Mouse (Mus musculus): ENCODE measurements around the gene 4933402J07Rik.

The 4933402J07Rik gene

GRCm38 (mm10) chr8:87563553-87563952 is at the start of gene 4933402J07Rik:
4933402J07Rik (plus strand) TSS chr8:87563853.
- DNase-seq (ENCODE audit: low read depth, low spot score), result no peak

GRCm38 (mm10) chr8:87517132-87517531 is 46.5 kb upstream of the 4933402J07Rik start:
- DNase-seq (ENCODE audit: low read depth, low spot score), result no peak

GRCm38 (mm10) chr8:87525006-87525405 is 38.6 kb upstream of the 4933402J07Rik start:
- no peak for DNase-seq (ENCODE audit: low read depth, low spot score)

GRCm38 (mm10) chr8:87531176-87531575 is 32.5 kb upstream of the 4933402J07Rik start:
- DNase-seq (ENCODE audit: low read depth, low spot score), result no peak

GRCm38 (mm10) chr8:87533476-87533875 is 30.2 kb upstream of the 4933402J07Rik start:
- no peak for DNase-seq (ENCODE audit: low read depth, low spot score)

- no peak for DNase-seq (ENCODE audit: low read depth, low spot score)
Measured at GRCm38 (mm10) chr8:87534846-87535245, 28.8 kb upstream of the 4933402J07Rik start.

- peak; percentile 7 for DNase-seq (ENCODE audit: low read depth, low spot score)
Measured at GRCm38 (mm10) chr8:87536615-87537329, 26.9 kb upstream of the 4933402J07Rik start.

GRCm38 (mm10) chr8:87539829-87540394 is 23.7 kb upstream of the 4933402J07Rik start:
- no peak for DNase-seq (ENCODE audit: low read depth, low spot score)

- DNase-seq (ENCODE audit: low read depth, low spot score), result no peak
Measured at GRCm38 (mm10) chr8:87549881-87550280, 13.8 kb upstream of the 4933402J07Rik start.

- no peak for DNase-seq (ENCODE audit: low read depth, low spot score)
Measured at GRCm38 (mm10) chr8:87552801-87553200, 10.9 kb upstream of the 4933402J07Rik start.

GRCm38 (mm10) chr8:87560801-87561200 is 2.9 kb upstream of the 4933402J07Rik start:
- no peak for DNase-seq (ENCODE audit: low read depth, low spot score)

GRCm38 (mm10) chr8:87569203-87569602 is 5.5 kb downstream of the 4933402J07Rik start:
- no peak for DNase-seq (ENCODE audit: low read depth, low spot score)

- DNase-seq (ENCODE audit: low read depth, low spot score), result no peak
Measured at GRCm38 (mm10) chr8:87569706-87570563, 6.3 kb downstream of the 4933402J07Rik start.

GRCm38 (mm10) chr8:87570564-87570855 is 6.9 kb downstream of the 4933402J07Rik start:
- DNase-seq (ENCODE audit: low read depth, low spot score), result no peak

GRCm38 (mm10) chr8:87570880-87571279 is 7.2 kb downstream of the 4933402J07Rik start:
- DNase-seq (ENCODE audit: low read depth, low spot score), result no peak

GRCm38 (mm10) chr8:87594272-87594671 is 30.6 kb downstream of the 4933402J07Rik start:
- peak; percentile 15 for DNase-seq (ENCODE audit: low read depth, low spot score)

GRCm38 (mm10) chr8:87602731-87603130 is 39.1 kb downstream of the 4933402J07Rik start:
- no peak for DNase-seq (ENCODE audit: low read depth, low spot score)

GRCm38 (mm10) chr8:87609110-87609509 is 45.5 kb downstream of the 4933402J07Rik start:
- no peak for DNase-seq (ENCODE audit: low read depth, low spot score)

- no peak for DNase-seq (ENCODE audit: low read depth, low spot score)
Measured at GRCm38 (mm10) chr8:87609651-87610192, 46.1 kb downstream of the 4933402J07Rik start.

GRCm38 (mm10) chr8:87613701-87614100 is 50.0 kb downstream of the 4933402J07Rik start:
- no peak for DNase-seq (ENCODE audit: low read depth, low spot score)

- DNase-seq (ENCODE audit: low read depth, low spot score), result no peak
Measured at GRCm38 (mm10) chr8:87619118-87619517, 55.5 kb downstream of the 4933402J07Rik start.

GRCm38 (mm10) chr8:87619529-87619928 is 55.9 kb downstream of the 4933402J07Rik start:
- no peak for DNase-seq (ENCODE audit: low read depth, low spot score)

All from CD4-positive helper T cell, adult 2 months (primary cell).